Mouse (Mus musculus) adipocyte (in vitro differentiated cells): Measurements from ENCODE around the gene Trim28.

ENCODE experiments used
- DNase-seq: peaks from one replicate; pipeline ENCODE4 v3.0.0-alpha.2; 2016; ENCODE audit warnings: low spot score

The Trim28 gene

GRCm38 (mm10) chr7:12998053-12998452 is 861 bp upstream of the Trim28 start, which contains the start of gene Slc27a5:
TSS of gene Slc27a5 (minus strand) at chr7:12998192.
- no peak for DNase-seq

GRCm38 (mm10) chr7:13001584-13001983 is 2.7 kb downstream of the Trim28 start:
- DNase-seq, result no peak

- DNase-seq, result no peak
Measured at GRCm38 (mm10) chr7:13003380-13003779, 4.5 kb downstream of the Trim28 start.

GRCm38 (mm10) chr7:13006011-13006410 is 7.1 kb downstream of the Trim28 start:
- no peak for DNase-seq

- DNase-seq, result no peak
Measured at GRCm38 (mm10) chr7:13006531-13006930, 7.6 kb downstream of the Trim28 start.

- no peak for DNase-seq
Measured at GRCm38 (mm10) chr7:13007341-13008092, 8.6 kb downstream of the Trim28 start.

GRCm38 (mm10) chr7:13009143-13010004 is 10.5 kb downstream of the Trim28 start:
- DNase-seq, result peak; percentile 90

GRCm38 (mm10) chr7:13010005-13010908 is 11.3 kb downstream of the Trim28 start, which contains the start of gene Zbtb45:
TSS of gene Zbtb45 (minus strand) at chr7:13010034.
- no peak for DNase-seq

- DNase-seq, result no peak
Measured at GRCm38 (mm10) chr7:13013671-13014070, 14.8 kb downstream of the Trim28 start.

- no peak for DNase-seq
Measured at GRCm38 (mm10) chr7:13014275-13014839, 15.4 kb downstream of the Trim28 start.

- DNase-seq, result no peak
Measured at GRCm38 (mm10) chr7:13015217-13015616, 16.3 kb downstream of the Trim28 start.

- DNase-seq, result no peak
Measured at GRCm38 (mm10) chr7:13022773-13023535, 24.0 kb downstream of the Trim28 start.

- peak; percentile 85 for DNase-seq
Measured at GRCm38 (mm10) chr7:13023928-13024731, 25.2 kb downstream of the Trim28 start.

- DNase-seq, result peak; percentile 64
Measured at GRCm38 (mm10) chr7:13024805-13025204, 25.9 kb downstream of the Trim28 start.

GRCm38 (mm10) chr7:13025511-13026112 is 26.7 kb downstream of the Trim28 start:
- no peak for DNase-seq

GRCm38 (mm10) chr7:13028986-13029385 is 30.1 kb downstream of the Trim28 start:
- DNase-seq, result no peak

- DNase-seq, result no peak
Measured at GRCm38 (mm10) chr7:13031069-13031468, 32.2 kb downstream of the Trim28 start.

GRCm38 (mm10) chr7:13031983-13032382 is 33.1 kb downstream of the Trim28 start:
- DNase-seq, result no peak

GRCm38 (mm10) chr7:13032541-13032940 is 33.6 kb downstream of the Trim28 start:
- no peak for DNase-seq
